Mouse (Mus musculus) thymus, adult 2 months (tissue): ENCODE results near the gene Sele. TPM values are rescaled to one million over a fixed set of nuclear protein-coding genes. Genes with fewer than 3 reads are reported as not detected.

Source experiments
- DNase-seq: peaks from one replicate; pipeline ENCODE4 v3.0.0; 2021
- H3K27ac ChIP-seq: fragments of 200-500 bp; 2 replicates; pipeline ENCODE4 v1.5.1; 2012; ENCODE audit warnings: low read length, control low read depth; ENCODE audit not compliant: control insufficient read depth, insufficient read depth
- H3K27me3 ChIP-seq: fragments of 200-500 bp; 2 replicates; pipeline ENCODE4 v1.6.1; 2012; ENCODE audit warnings: mild to moderate bottlenecking, low read length, moderate library complexity, mixed read lengths; ENCODE audit not compliant: control insufficient read depth, insufficient read depth
- H3K36me3 ChIP-seq: fragments of 200-500 bp; 2 replicates; pipeline ENCODE4 v1.6.1; 2012; ENCODE audit warnings: mild to moderate bottlenecking, low read length, moderate library complexity; ENCODE audit not compliant: control insufficient read depth, insufficient read depth
- H3K4me1 ChIP-seq: fragments of 200-500 bp; replicated peaks from 2 replicates; pipeline ENCODE4 v1.6.1; 2012; ENCODE audit warnings: low read length; ENCODE audit not compliant: control insufficient read depth, insufficient read depth
- H3K4me3 ChIP-seq: fragments of 200-500 bp; 2 replicates; pipeline ENCODE4 v1.5.1; 2012; ENCODE audit warnings: mild to moderate bottlenecking, low read length, control low read depth, moderate library complexity; ENCODE audit not compliant: control insufficient read depth, insufficient read depth
- CTCF ChIP-seq: fragments of 200-500 bp; IDR thresholded peaks from 2 replicates; pipeline ENCODE4 v1.5.1; 2012; ENCODE audit warnings: mild to moderate bottlenecking, control low read depth, low read length, moderate library complexity, borderline replicate concordance; ENCODE audit not compliant: control insufficient read depth, poor library complexity, insufficient read depth; ENCODE audit errors: extremely low read depth
- POLR2A ChIP-seq: fragments of 200-500 bp; IDR thresholded peaks from 2 replicates; pipeline ENCODE4 v1.6.1; 2012; ENCODE audit warnings: mild to moderate bottlenecking, low read length, control low read depth, moderate library complexity; ENCODE audit not compliant: control insufficient read depth, poor library complexity, insufficient read depth; ENCODE audit errors: extremely low read depth
- WGBS: fragments of 180-500 bp; shearing (Covaris S2); methylation state at CpG from one replicate; pipeline ENCODE4 v1.1.7; 2018; 5-methylcytosine and 5-hydroxymethylcytosine counted together
- polyA plus RNA-seq: library from polyadenylated mRNA; depleted of rRNA; stranded (reverse); fragments of >200 nt; gene quantifications from 2 replicates; pipeline ENCODE4 v1.2.3, GENCODE M21; 2012

The Sele gene
- polyA plus RNA-seq, 1 experiment: 0.18 TPM

GRCm38 (mm10) chr1:164072001-164072400, 24.0 kb downstream of the Sele start:
- 3% methylated on average over 4 of the region's 4 CpGs for WGBS
- H3K4me1 ChIP-seq: peaks cover 36% of the 10 kb centered on the region
- no peak overlapping the region for H3K4me3 ChIP-seq
- H3K27ac ChIP-seq: peak overlapping the region; percentile 98
- H3K36me3 ChIP-seq: peaks cover 40% of the 10 kb centered on the region
- TF ChIP-seq POLR2A: no peak
- TF ChIP-seq CTCF: no peak
- no peak for DNase-seq
- no peaks in the 10 kb centered on the region for H3K27me3 ChIP-seq

- Histone ChIP-seq H3K36me3 (peaks cover 33% of the 10 kb centered on the region), H3K4me3 (no peak overlapping the region), H3K27ac (peak overlapping the region; percentile 58; the same call in 1 of the 2 replicates), H3K4me1 (peaks cover 36% of the 10 kb centered on the region), H3K27me3 (no peaks in the 10 kb centered on the region)
- no peak for DNase-seq
- whole genome bisulfite sequencing: 13% methylated on average over 9 of the region's 9 CpGs
- no peak for TF ChIP-seq CTCF
- no peak for TF ChIP-seq POLR2A
These were observed 25.1 kb downstream of the Sele start for GRCm38 (mm10) chr1:164073091-164073490.

DNA sequence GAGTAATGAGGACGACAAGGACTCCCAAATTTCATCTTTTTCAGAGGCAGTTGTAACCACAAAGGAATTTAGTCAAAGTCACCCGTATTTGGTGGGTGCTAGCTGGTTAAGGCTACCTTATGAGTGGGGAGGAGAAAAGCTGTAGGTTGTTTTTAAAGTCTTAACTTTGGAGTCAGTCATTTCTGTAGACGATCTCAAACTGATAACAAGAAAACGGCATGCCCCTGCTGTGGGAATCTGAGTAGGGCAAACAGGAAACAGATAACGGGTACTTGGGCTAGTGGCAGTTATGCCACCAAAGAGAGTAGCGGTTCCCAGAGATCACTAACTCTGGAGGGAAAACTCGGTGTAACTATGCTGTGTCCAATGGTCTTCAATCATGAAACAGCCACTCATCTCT, 25.8 kb downstream of the Sele start:
- TF ChIP-seq CTCF (no peak), POLR2A (no peak)
- peaks cover 33% of the 10 kb centered on the region for H3K36me3 ChIP-seq
- H3K4me3 ChIP-seq: no peak overlapping the region
- no peaks in the 10 kb centered on the region for H3K27me3 ChIP-seq
- peak overlapping the region; percentile 47; the same call in 1 of the 2 replicates for H3K27ac ChIP-seq
- H3K4me1 ChIP-seq: peaks cover 36% of the 10 kb centered on the region
- DNase-seq: no peak
- 3% methylated on average over 7 of the region's 7 CpGs for WGBS

- WGBS: 85% methylated on average over 2 of the region's 2 CpGs
- Histone ChIP-seq H3K27me3 (no peaks in the 10 kb centered on the region), H3K4me1 (peaks cover 40% of the 10 kb centered on the region), H3K27ac (peak overlapping the region; percentile 54; the same call in 1 of the 2 replicates), H3K36me3 (peaks cover 28% of the 10 kb centered on the region), H3K4me3 (no peak overlapping the region)
- TF ChIP-seq POLR2A (no peak), CTCF (no peak)
- DNase-seq: no peak
These were observed 26.6 kb downstream of the Sele start for GRCm38 (mm10) chr1:164074606-164075140.

DNA sequence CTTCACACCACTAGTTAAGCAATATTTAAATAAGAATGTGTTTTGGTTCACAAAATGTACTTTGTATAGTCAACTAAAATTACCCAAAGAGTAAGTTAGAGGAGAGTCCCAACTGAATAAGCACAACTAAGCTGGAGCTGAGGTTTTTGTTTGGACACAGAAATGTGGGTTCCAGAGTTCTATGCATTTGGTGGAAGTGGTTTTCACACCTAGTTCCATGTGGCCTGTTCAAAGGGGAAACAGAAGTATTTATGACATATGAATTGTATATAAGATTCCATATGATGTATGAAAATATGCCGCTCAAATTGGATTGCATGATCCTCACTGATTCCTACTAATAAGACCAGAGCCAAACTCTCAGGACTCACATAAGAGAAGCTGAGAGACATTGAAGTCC, 27.4 kb downstream of the Sele start:
- Histone ChIP-seq H3K27me3 (no peaks in the 10 kb centered on the region), H3K27ac (peak overlapping the region; percentile 42), H3K4me3 (no peak overlapping the region), H3K36me3 (peaks cover 29% of the 10 kb centered on the region), H3K4me1 (peaks cover 36% of the 10 kb centered on the region)
- no peak for DNase-seq
- TF ChIP-seq POLR2A (no peak), CTCF (no peak)
- 81% methylated on average over 1 of the region's 1 CpGs for WGBS

GRCm38 (mm10) chr1:164076441-164076840, 28.4 kb downstream of the Sele start:
- TF ChIP-seq CTCF (no peak), POLR2A (no peak)
- 61% methylated on average over 1 of the region's 1 CpGs for WGBS
- Histone ChIP-seq H3K36me3 (peaks cover 33% of the 10 kb centered on the region), H3K4me3 (no peak overlapping the region), H3K27ac (no peak overlapping the region; the same call in 1 of the 2 replicates), H3K27me3 (no peaks in the 10 kb centered on the region), H3K4me1 (peaks cover 35% of the 10 kb centered on the region)
- DNase-seq: no peak

- Histone ChIP-seq H3K27me3 (no peaks in the 10 kb centered on the region), H3K4me3 (no peak overlapping the region), H3K4me1 (peaks cover 31% of the 10 kb centered on the region), H3K36me3 (peaks cover 33% of the 10 kb centered on the region), H3K27ac (no peak overlapping the region; the same call in 1 of the 2 replicates)
- TF ChIP-seq CTCF (no peak), POLR2A (no peak)
- peak; percentile 58 for DNase-seq
- WGBS: 4% methylated on average over 3 of the region's 3 CpGs
These were observed 29.0 kb downstream of the Sele start for GRCm38 (mm10) chr1:164077031-164077430.
